In the genomic region with DNA sequence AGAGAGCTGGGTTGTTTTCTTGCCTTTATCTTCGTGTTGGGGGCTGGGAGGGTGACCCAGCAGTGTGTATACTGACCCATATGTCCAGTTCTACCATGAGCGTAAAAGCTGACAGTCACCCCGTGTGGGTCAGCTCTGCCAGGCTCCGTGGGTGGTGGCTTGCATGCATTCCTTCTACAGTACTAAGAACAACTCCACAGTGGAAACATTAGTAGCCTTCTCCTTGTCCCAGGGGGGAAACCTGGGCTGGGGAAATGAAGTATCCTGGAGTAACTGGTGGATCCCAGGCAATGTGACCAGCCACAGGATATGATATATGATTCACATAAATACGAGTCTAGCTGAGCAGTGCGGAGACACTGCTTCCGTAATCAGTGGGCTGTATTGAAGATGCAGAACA, we compare ENCODE assay signal across 10 mouse cellular contexts. TPM values are rescaled to one million over a fixed set of nuclear protein-coding genes. Genes with fewer than 3 reads are reported as not detected.
DNase-seq lines count a peak whose midpoint lies in the region; ATAC-seq and TF ChIP-seq lines count a peak whose summit lies in the region.
"Had no signal": no experiment of that assay in that cellular context is flagged by ENCODE, and none has a peak within 500 bp of the region (broad histone marks: within the 10 kb centered on the region; RNA-seq: fewer than 3 reads in every experiment).

No protein-coding gene starts in this region.

- peak overlapping the region; percentile 97 for H3K4me3 ChIP-seq in heart, embryonic 11.5 days (ENCODE audit: low read depth, low read length)
- H3K4me3 ChIP-seq in ES-Bruce4 (ENCODE audit: low read depth, low read length): no peak overlapping the region
- H3K4me3 ChIP-seq in hindbrain, embryonic 13.5 days: peak overlapping the region; percentile 63
- H3K4me3 ChIP-seq in midbrain, embryonic 13.5 days (replicated peaks): peak overlapping the region; percentile 66

- ATAC-seq in heart, embryonic 11.5 days (replicated peaks; ENCODE audit: insufficient number of reproducible peaks, low FRiP score, low TSS enrichment): no peak
- no peak for ATAC-seq in hindbrain, embryonic 13.5 days (ENCODE audit: low FRiP score)
- ATAC-seq in midbrain, embryonic 13.5 days: no peak

- no peaks in the 10 kb centered on the region for H3K27me3 ChIP-seq in heart, embryonic 11.5 days (ENCODE audit: control insufficient read depth, insufficient read depth, low read length)
- H3K27me3 ChIP-seq in ES-Bruce4 (ENCODE audit: control insufficient read depth, insufficient read depth, low read length, poor library complexity, severe bottlenecking): no peaks in the 10 kb centered on the region
- peaks cover 56% of the 10 kb centered on the region for H3K27me3 ChIP-seq in hindbrain, embryonic 13.5 days
- H3K27me3 ChIP-seq in midbrain, embryonic 13.5 days: peaks cover 48% of the 10 kb centered on the region

- TF ChIP-seq EP300 in ES-Bruce4 (IDR thresholded peaks at IDR 0.05; ENCODE audit: insufficient read depth, low read depth, low read length): no peak

- H3K4me2 ChIP-seq in heart, embryonic 11.5 days: peak overlapping the region; percentile 80
- peak overlapping the region; percentile 97 for H3K4me2 ChIP-seq in hindbrain, embryonic 13.5 days
- H3K4me2 ChIP-seq in midbrain, embryonic 13.5 days (replicated peaks): peak overlapping the region; percentile 98

- intact Hi-C loops in heart, postnatal 14 days (cut with DNase I): loop anchor here (2.0 kb wide), 1 partner anchor 25 kb away; a partner anchor contains a TSS

- peak overlapping the region; percentile 97 for H3K9ac ChIP-seq in heart, embryonic 11.5 days (ENCODE audit: low read depth, low read length)
- peak overlapping the region; percentile 92 for H3K9ac ChIP-seq in ES-Bruce4 (ENCODE audit: low read depth, poor library complexity, severe bottlenecking)
- peak overlapping the region; percentile 24; the same call in 1 of the 2 replicates for H3K9ac ChIP-seq in hindbrain, embryonic 13.5 days
- no peak overlapping the region; the same call in 1 of the 2 replicates for H3K9ac ChIP-seq in midbrain, embryonic 13.5 days (replicated peaks)

- H3K9me3 ChIP-seq in heart, embryonic 11.5 days (replicated peaks; ENCODE audit: control insufficient read depth, low read length): no peaks in the 10 kb centered on the region
- no peaks in the 10 kb centered on the region for H3K9me3 ChIP-seq in ES-Bruce4 (replicated peaks; ENCODE audit: control insufficient read depth, insufficient read depth, low read length, poor library complexity, severe bottlenecking)
- no peaks in the 10 kb centered on the region for H3K9me3 ChIP-seq in hindbrain, embryonic 13.5 days
- no peaks in the 10 kb centered on the region for H3K9me3 ChIP-seq in midbrain, embryonic 13.5 days

- WGBS in heart, embryonic 11.5 days (ENCODE audit: insufficient replicate concordance): 16% methylated on average over 7 of the region's 7 CpGs
- 16% methylated on average over 7 of the region's 7 CpGs for WGBS in hindbrain, embryonic 13.5 days
- WGBS in midbrain, embryonic 13.5 days: 35% methylated on average over 7 of the region's 7 CpGs

- no peaks in the 10 kb centered on the region for H3K36me3 ChIP-seq in heart, embryonic 11.5 days (ENCODE audit: control insufficient read depth, insufficient read depth, low read length)
- H3K36me3 ChIP-seq in ES-Bruce4 (ENCODE audit: control insufficient read depth, insufficient read depth, low read length, poor library complexity, severe bottlenecking): no peaks in the 10 kb centered on the region
- no peaks in the 10 kb centered on the region for H3K36me3 ChIP-seq in hindbrain, embryonic 13.5 days
- H3K36me3 ChIP-seq in midbrain, embryonic 13.5 days: no peaks in the 10 kb centered on the region

- peaks cover 63% of the 10 kb centered on the region for H3K4me1 ChIP-seq in heart, embryonic 11.5 days (ENCODE audit: control insufficient read depth, insufficient read depth, low read length)
- H3K4me1 ChIP-seq in ES-Bruce4 (ENCODE audit: control insufficient read depth, insufficient read depth, low read length): peaks cover 10% of the 10 kb centered on the region
- H3K4me1 ChIP-seq in hindbrain, embryonic 13.5 days (replicated peaks): peaks cover 35% of the 10 kb centered on the region
- H3K4me1 ChIP-seq in midbrain, embryonic 13.5 days (replicated peaks): peaks cover 37% of the 10 kb centered on the region

- no peak overlapping the region; the same call in 1 of the 2 replicates for H3K27ac ChIP-seq in heart, embryonic 11.5 days (ENCODE audit: low read depth, low read length)
- H3K27ac ChIP-seq in ES-Bruce4 (ENCODE audit: insufficient read depth, low read length): no peak overlapping the region
- H3K27ac ChIP-seq in hindbrain, embryonic 13.5 days: no peak overlapping the region
- no peak overlapping the region for H3K27ac ChIP-seq in midbrain, embryonic 13.5 days

- DNase-seq in heart, postnatal 14 days: no peak
- no peak for DNase-seq in frontal cortex, postnatal 10 days (ENCODE audit: low spot score in 2 of 2)
- no peak for DNase-seq in cerebellum, adult 8-10 months
- no peak for DNase-seq in cerebellum, adult 9-10 months
- DNase-seq: adrenal gland, adult 8-10 months had no signal

- no peak for TF ChIP-seq POLR2A in ES-Bruce4 (IDR thresholded peaks at IDR 0.05; ENCODE audit: insufficient read depth, low read length)

- no peak for TF ChIP-seq CTCF in ES-Bruce4 (IDR thresholded peaks at IDR 0.05; ENCODE audit: low read depth, low read length)

RNA-seq across cellular contexts. Expression of a gene that starts 1.5 kb away (rescaled TPM):
- 48.0 and 56.4 TPM in 2 replicates for polyA plus RNA-seq in heart, embryonic 11.5 days (2014; fragmentation: Nextera tagmentation; extraction: Ambion mirVana)
- 10 to 100 TPM; 11.3 TPM for total RNA-seq in heart, postnatal 14 days (2021)
- 11.0 and 12.4 TPM in 2 replicates for polyA plus RNA-seq in ES-Bruce4 (2011; ENCODE audit: insufficient read depth, insufficient read length, low read depth, missing spikeins)
- 8.4 and 9.9 TPM in 2 replicates for polyA plus RNA-seq in hindbrain, embryonic 13.5 days (2015; fragmentation: Nextera tagmentation; extraction: Ambion mirVana)
- 7.1 and 7.6 TPM in 2 replicates for polyA plus RNA-seq in midbrain, embryonic 13.5 days (2015; fragmentation: Nextera tagmentation; extraction: Ambion mirVana)

RNA-seq across cellular contexts. Expression of a gene that starts 13.4 kb away (rescaled TPM):
- 10.6 and 13.7 TPM in 2 replicates for polyA plus RNA-seq in heart, embryonic 11.5 days (2014; fragmentation: Nextera tagmentation; extraction: Ambion mirVana)
- 10 to 100 TPM; 11.7 to 11.9 TPM for total RNA-seq in heart, postnatal 14 days (2021)
- polyA plus RNA-seq in ES-Bruce4 (2011; ENCODE audit: insufficient read depth, insufficient read length, low read depth, missing spikeins): 4.5 and 5.0 TPM in 2 replicates
- polyA plus RNA-seq in hindbrain, embryonic 13.5 days (2015; fragmentation: Nextera tagmentation; extraction: Ambion mirVana): 9.4 and 10.4 TPM in 2 replicates
- 9.2 and 10.7 TPM in 2 replicates for polyA plus RNA-seq in midbrain, embryonic 13.5 days (2015; fragmentation: Nextera tagmentation; extraction: Ambion mirVana)

RNA-seq across cellular contexts. Expression of a gene that starts 25.1 kb away (rescaled TPM):
- 107 and 110 TPM in 2 replicates for polyA plus RNA-seq in heart, embryonic 11.5 days (2014; fragmentation: Nextera tagmentation; extraction: Ambion mirVana)
- 10 to 100 TPM; 44.6 to 52.6 TPM for total RNA-seq in heart, postnatal 14 days (2021)
- 65.1 and 67.2 TPM in 2 replicates for polyA plus RNA-seq in ES-Bruce4 (2011; ENCODE audit: insufficient read depth, insufficient read length, low read depth, missing spikeins)
- polyA plus RNA-seq in hindbrain, embryonic 13.5 days (2015; fragmentation: Nextera tagmentation; extraction: Ambion mirVana): 248 and 269 TPM in 2 replicates
- polyA plus RNA-seq in midbrain, embryonic 13.5 days (2015; fragmentation: Nextera tagmentation; extraction: Ambion mirVana): 231 and 239 TPM in 2 replicates

RNA-seq across cellular contexts. Expression of a gene that starts 27.5 kb away (rescaled TPM):
- polyA plus RNA-seq in heart, embryonic 11.5 days (2014; fragmentation: Nextera tagmentation; extraction: Ambion mirVana): 3.9 and 4.8 TPM in 2 replicates
- under 1 TPM; 0.41 to 0.61 TPM for total RNA-seq in heart, postnatal 14 days (2021)
- not detected in 2 replicates for polyA plus RNA-seq in ES-Bruce4 (2011; ENCODE audit: insufficient read depth, insufficient read length, low read depth, missing spikeins)
- 3.2 and 4.2 TPM in 2 replicates for polyA plus RNA-seq in hindbrain, embryonic 13.5 days (2015; fragmentation: Nextera tagmentation; extraction: Ambion mirVana)
- polyA plus RNA-seq in midbrain, embryonic 13.5 days (2015; fragmentation: Nextera tagmentation; extraction: Ambion mirVana): 0.23 TPM in 1 of 2 replicates, not detected in the other
- polyA plus RNA-seq: spleen, adult 2 months had no signal

RNA-seq across cellular contexts. Expression of a gene that starts 30.1 kb away (rescaled TPM):
- 149 and 151 TPM in 2 replicates for polyA plus RNA-seq in heart, embryonic 11.5 days (2014; fragmentation: Nextera tagmentation; extraction: Ambion mirVana)
- 100 to 1,000 TPM; 841 to 967 TPM for total RNA-seq in heart, postnatal 14 days (2021)
- polyA plus RNA-seq in ES-Bruce4 (2011; ENCODE audit: insufficient read depth, insufficient read length, low read depth, missing spikeins): not detected in 2 replicates
- 0.21 and 0.35 TPM in 2 replicates for polyA plus RNA-seq in hindbrain, embryonic 13.5 days (2015; fragmentation: Nextera tagmentation; extraction: Ambion mirVana)
- polyA plus RNA-seq in midbrain, embryonic 13.5 days (2015; fragmentation: Nextera tagmentation; extraction: Ambion mirVana): 0.23 and 0.28 TPM in 2 replicates
